Mouse (Mus musculus) embryo, embryonic 9.5 days (tissue): Measurements from ENCODE around the gene Racgap1.
A peak's percentile ranks its signal among the peaks of the same experiment; 100 is the strongest.

Source experiments
- DNase-seq: peaks from one replicate; pipeline ENCODE4 v3.0.0-alpha.2; 2017; ENCODE audit errors: extremely low spot score

The Racgap1 gene

GRCm38 (mm10) chr15:99590429-99591084 is 60.9 kb downstream of the Racgap1 start, which contains the start of gene Aqp5:
Gene Aqp5 (plus strand): TSS chr15:99590782.
- no peak for DNase-seq

GRCm38 (mm10) chr15:99589704-99590103 is 61.8 kb downstream of the Racgap1 start:
- DNase-seq, result no peak

DNA sequence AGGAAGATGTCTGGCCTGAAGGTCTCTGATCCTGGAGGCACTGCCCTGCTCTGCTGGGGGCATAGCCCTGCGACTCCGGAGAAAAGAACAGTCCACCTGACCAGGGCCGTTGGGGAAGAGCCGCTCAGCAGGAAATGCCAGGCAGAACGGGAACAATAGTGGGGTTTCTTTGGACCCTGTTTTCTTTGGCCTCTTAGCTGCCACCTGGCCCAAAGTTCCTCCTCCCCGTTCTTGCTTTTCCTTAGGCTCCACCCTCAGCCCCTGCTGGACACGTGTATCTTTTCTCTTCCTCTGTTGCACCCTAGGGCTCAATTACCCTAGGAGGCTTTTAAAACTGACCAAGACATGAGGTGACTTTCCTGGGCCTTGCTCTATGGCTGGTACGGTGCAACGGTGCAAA is 62.2 kb downstream of the Racgap1 start:
- DNase-seq, result no peak

GRCm38 (mm10) chr15:99586525-99586924 is 64.9 kb downstream of the Racgap1 start:
- no peak for DNase-seq

- no peak for DNase-seq
Measured at GRCm38 (mm10) chr15:99585741-99586140, 65.7 kb downstream of the Racgap1 start.

- peak; percentile 51 for DNase-seq
Measured at GRCm38 (mm10) chr15:99584407-99585202, 66.9 kb downstream of the Racgap1 start.

DNA sequence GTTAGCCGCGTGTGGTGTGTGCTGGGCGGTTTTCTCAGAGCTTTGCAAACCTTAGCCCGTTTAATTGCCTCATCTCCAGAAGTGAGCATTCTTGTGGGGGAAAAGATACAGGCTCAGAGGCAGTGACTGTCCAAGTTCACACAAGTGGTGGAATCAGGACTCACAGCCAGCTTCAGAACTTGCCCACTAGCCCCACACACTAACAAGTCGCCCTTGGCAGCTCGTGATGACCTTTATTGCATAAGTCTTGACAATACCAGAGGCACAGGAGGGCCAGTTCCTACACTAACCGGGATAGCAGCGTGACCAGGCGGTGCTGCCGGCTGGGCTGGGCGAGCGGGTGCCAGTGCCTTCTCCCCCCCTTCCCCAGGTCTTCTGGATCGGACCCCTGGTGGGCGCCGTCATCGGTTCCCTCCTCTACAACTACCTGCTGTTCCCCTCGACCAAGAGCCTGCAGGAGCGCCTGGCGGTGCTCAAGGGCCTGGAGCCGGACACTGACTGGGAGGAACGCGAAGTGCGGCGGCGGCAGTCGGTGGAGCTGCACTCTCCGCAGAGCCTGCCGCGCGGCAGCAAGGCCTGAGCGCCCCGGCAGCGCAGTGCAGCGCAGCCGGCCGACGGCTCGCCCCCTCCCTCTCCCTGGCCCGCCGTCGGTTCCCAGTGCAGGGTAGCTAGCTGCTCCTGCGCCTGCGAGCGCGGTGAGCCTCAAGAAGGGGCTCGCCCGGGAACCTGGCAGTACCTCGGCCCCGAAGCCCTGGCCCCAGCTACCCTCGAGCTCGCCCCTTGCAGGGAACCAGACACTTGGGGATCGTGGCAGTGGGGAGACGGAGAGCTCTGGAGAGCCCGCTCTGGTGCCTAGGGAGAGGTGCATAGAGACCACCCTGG is 67.8 kb downstream of the Racgap1 start:
- peak; percentile 61 for DNase-seq

DNA sequence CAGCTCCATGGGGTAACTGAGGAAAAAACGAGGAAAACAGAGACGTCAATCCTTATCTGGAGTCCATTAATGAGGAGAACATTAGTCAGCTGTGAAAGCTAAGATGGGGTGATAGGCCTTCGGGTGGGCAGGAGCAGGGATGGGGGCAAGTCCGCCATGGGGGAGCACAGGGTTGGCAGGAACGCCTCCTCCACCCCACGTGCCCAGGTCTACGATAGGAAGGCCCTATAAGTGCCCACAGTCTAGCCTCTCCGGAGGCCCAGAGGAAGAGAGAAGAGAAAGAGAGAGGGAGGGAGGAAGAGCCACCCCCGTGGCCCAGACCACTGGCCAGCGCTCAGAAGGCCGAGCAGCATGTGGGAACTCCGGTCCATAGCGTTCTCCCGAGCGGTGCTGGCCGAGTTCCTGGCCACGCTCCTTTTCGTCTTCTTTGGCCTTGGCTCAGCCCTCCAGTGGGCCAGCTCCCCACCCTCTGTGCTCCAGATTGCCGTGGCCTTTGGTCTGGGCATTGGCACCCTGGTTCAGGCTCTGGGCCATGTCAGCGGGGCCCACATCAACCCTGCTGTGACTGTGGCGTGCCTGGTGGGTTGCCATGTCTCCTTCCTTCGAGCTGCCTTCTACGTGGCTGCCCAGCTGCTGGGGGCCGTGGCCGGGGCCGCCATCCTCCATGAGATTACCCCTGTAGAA is 72.5 kb downstream of the Racgap1 start, which contains the start of gene Aqp2:
Aqp2 (plus strand) TSS at position 254 of the 684 bp plus-strand sequence.
- DNase-seq, result no peak
